Mouse (Mus musculus) kidney, embryonic 14.5 days (tissue): ENCODE measurements at regions not wholly inside any gene's neighbourhood (a gene's known extent, or its start where the extent isn't known, plus 50 kb on each side); places are given as distances from the start of the nearest gene placed in this dataset.

Experiments used
- ATAC-seq: fragments of 200-750 bp; cut with Nextera tagmentation; 2 replicates; pipeline ENCODE4 v1.8.0; 2017; ENCODE audit warnings: moderate number of reproducible peaks, mild to moderate bottlenecking, moderate TSS enrichment, moderate library complexity; ENCODE audit not compliant: low FRiP score, low TSS enrichment
- H3K27ac ChIP-seq: fragments of 300-500 bp; sonication (generic); 2 replicates; pipeline ENCODE4 v1.5.1; 2014; ENCODE audit warnings: low read depth, mild to moderate bottlenecking, low read length, moderate library complexity, mixed read lengths
- H3K27me3 ChIP-seq: fragments of 300-500 bp; sonication (generic); 2 replicates; pipeline ENCODE4 v1.6.1; 2014; ENCODE audit warnings: mild to moderate bottlenecking, low read length; ENCODE audit not compliant: control insufficient read depth, insufficient read depth
- H3K36me3 ChIP-seq: fragments of 300-500 bp; sonication (generic); 2 replicates; pipeline ENCODE4 v1.6.1; 2014; ENCODE audit warnings: low read length, mixed read lengths; ENCODE audit not compliant: control insufficient read depth, insufficient read depth
- H3K4me1 ChIP-seq: fragments of 300-500 bp; sonication (generic); 2 replicates; pipeline ENCODE4 v1.6.1; 2014; ENCODE audit warnings: low read length, mixed read lengths; ENCODE audit not compliant: control insufficient read depth, insufficient read depth
- H3K4me2 ChIP-seq: fragments of 300-500 bp; sonication (generic); replicated peaks from 2 replicates; pipeline ENCODE4 v1.6.1; 2014; ENCODE audit warnings: low read depth, mild to moderate bottlenecking, low read length
- H3K4me3 ChIP-seq: fragments of 300-500 bp; sonication (generic); 2 replicates; pipeline ENCODE4 v1.5.1; 2014; ENCODE audit warnings: mild to moderate bottlenecking, low read length
- H3K9ac ChIP-seq: fragments of 300-500 bp; sonication (generic); 2 replicates; pipeline ENCODE4 v1.6.1; 2014; ENCODE audit warnings: low read depth, mild to moderate bottlenecking, low read length, moderate library complexity
- H3K9me3 ChIP-seq: fragments of 300-500 bp; sonication (generic); 2 replicates; pipeline ENCODE4 v1.6.1; 2016; ENCODE audit warnings: low read length; ENCODE audit not compliant: control insufficient read depth
- WGBS: fragments of 180-500 bp; shearing (Covaris S2); extraction: QIAGEN DNeasy Blood & Tissue Kit; methylation state at CpG from one replicate; pipeline ENCODE4 v1.1.7; 2014; 5-methylcytosine and 5-hydroxymethylcytosine counted together

DNA sequence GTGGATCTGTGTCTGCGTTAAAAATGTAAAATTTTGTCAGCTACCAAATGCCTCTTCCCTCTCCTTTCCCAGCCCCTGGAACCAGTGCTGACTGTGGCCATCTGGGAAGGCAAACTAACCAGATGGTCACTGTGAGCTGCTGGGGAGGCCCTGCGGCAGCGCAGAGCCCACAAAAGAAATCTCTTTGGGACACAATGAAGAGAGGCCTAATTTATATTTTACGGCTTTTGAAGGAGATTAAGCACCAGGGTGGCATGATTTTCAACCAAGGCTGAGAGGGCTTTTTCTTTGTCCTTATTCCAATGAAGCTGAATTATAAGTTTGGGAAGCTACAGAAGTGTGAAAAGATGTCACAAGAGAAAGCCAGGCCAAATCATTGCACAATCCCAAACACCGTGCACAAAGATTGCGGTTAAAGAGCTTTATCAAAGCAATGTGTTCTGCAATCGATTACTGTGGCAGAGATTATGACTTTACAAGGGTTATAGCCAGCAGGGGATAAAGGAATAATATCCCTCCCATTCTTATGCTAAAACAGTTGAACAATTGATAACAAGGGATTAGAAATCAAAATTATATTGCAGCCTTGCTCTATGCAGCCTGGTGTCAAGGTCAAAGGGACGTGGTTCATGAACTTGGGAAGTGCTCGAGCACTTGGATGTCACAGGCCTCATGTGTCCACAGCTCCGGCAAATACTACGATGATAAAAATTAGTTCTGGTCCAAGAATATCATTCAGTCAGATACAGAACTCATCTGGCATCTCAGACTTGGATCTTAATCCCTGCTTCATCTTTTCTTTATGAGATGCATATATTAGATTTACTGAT, 237.6 kb downstream of the Pros1 start:
- ATAC-seq = no peak
- H3K9ac ChIP-seq = no peak overlapping the region
- H3K9me3 ChIP-seq = no peaks in the 10 kb centered on the region
- no peaks in the 10 kb centered on the region for H3K27me3 ChIP-seq
- 50% methylated on average over 11 of the region's 11 CpGs for WGBS
- no peak overlapping the region for H3K4me2 ChIP-seq
- no peaks in the 10 kb centered on the region for H3K4me1 ChIP-seq
- no peak overlapping the region for H3K4me3 ChIP-seq
- H3K36me3 ChIP-seq = no peaks in the 10 kb centered on the region
- no peak overlapping the region for H3K27ac ChIP-seq

DNA sequence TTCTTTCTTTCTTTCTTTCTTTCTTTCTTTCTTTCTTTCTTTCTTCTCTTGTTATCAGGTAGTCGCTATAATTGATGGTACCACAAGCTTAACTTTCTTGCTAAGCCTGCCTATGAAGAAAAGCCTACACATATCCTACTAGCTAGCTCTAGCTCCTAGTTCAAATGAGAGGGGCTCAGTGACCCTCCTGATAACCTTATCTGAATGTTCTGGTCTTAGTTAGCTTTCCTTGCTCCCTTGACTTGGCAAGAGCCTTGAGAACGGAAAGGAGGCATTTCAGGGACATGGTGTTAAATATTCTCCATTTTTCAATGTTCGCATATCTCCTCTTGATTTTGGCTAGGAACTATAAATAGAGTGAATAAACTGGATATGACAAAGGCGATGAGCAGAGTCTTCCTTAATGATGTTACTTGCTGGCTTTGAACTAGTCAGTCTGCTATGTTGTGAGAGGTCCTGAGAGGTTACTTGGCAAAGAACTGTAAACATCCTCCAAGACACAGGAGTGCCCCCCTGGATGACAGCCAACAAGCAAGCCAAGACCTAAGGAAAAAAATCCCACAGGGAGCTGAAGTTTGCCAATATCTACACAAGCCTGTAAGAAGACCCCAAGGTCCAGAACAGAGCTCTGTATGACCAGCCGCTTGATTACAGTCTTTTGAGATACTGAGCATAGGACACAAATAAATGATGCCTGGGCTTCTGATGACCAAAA, 240.2 kb downstream of the Pros1 start:
- no peak for ATAC-seq
- Histone ChIP-seq H3K27ac (no peak overlapping the region), H3K9ac (no peak overlapping the region), H3K9me3 (no peaks in the 10 kb centered on the region), H3K4me1 (no peaks in the 10 kb centered on the region), H3K4me2 (no peak overlapping the region), H3K36me3 (no peaks in the 10 kb centered on the region), H3K27me3 (no peaks in the 10 kb centered on the region), H3K4me3 (no peak overlapping the region)
- 77% methylated on average over 5 of the region's 5 CpGs for WGBS

DNA sequence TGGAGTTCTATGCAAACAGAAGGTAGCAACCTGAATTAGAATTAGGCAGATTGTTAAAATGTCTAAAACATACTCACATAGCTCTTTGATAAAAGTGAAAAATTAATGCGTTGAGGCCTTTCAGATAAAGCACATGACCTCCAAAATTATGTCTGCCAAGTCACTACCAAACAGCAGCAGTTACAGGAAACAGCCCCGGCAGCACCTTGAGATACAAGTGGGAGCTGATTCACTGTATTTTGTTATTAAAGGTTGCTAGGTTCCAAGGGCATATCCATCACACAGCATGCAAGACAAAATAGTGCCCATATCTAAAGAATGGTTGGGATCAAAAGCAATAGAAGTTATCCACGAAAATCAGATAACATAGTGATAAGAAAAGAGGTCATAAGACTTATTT, 248.3 kb downstream of the Pros1 start:
- ATAC-seq = no peak
- 77% methylated on average over 3 of the region's 3 CpGs for WGBS
- H3K4me1 ChIP-seq = no peaks in the 10 kb centered on the region

DNA sequence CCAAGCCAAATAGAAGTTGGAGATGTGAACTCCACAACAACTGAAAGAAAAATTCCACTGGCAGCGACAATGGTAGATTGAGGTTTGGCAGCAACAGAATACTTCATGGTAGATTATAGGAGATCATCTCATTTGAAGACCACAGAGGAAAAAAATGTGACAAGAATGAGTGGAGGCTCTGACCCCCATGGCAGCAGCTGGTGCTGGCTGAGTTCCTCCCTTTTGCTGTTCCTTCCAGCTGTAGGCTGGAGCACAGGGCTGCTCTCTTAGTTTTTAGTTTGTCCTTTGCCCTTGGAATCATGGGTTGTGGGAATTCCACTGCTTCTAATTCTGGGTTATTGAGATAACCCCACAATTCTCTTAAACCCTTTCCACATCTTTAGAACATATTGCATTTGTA, 248.8 kb downstream of the Pros1 start:
- Histone ChIP-seq H3K9me3 (no peaks in the 10 kb centered on the region), H3K4me3 (no peak overlapping the region), H3K27ac (no peak overlapping the region), H3K36me3 (no peaks in the 10 kb centered on the region), H3K27me3 (no peaks in the 10 kb centered on the region), H3K9ac (no peak overlapping the region), H3K4me1 (no peaks in the 10 kb centered on the region), H3K4me2 (no peak overlapping the region)
- ATAC-seq = no peak
- 85% methylated on average over 1 of the region's 1 CpGs for WGBS

More for the DNA sequence above, 248.3 kb downstream of the Pros1 start:
- Histone ChIP-seq H3K27me3 (no peaks in the 10 kb centered on the region), H3K27ac (no peak overlapping the region), H3K36me3 (no peaks in the 10 kb centered on the region), H3K9me3 (no peaks in the 10 kb centered on the region), H3K4me2 (no peak overlapping the region), H3K9ac (no peak overlapping the region), H3K4me3 (no peak overlapping the region)

DNA sequence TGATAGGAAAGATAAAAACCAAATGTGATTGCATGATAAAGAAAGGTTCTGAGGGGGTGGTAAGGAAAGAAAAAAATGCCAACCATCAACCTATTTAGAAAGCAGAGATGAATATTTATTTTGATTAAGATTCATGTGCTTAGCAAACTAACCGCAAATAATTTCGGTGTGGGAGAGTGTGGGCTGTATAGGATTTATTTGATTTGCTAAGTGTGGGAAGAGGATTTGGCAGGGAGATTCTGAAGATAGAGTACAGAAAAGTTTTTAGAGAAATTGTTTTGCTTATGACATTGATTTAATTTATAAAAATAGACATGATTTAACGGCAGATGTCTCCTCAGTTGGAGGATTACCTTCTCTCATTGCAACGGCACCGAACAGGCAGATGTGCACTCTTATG, 250.3 kb downstream of the Pros1 start:
- no peak overlapping the region for H3K27ac ChIP-seq
- no peaks in the 10 kb centered on the region for H3K36me3 ChIP-seq
- no peak for ATAC-seq
- WGBS = 82% methylated on average over 5 of the region's 5 CpGs
- H3K27me3 ChIP-seq = no peaks in the 10 kb centered on the region
- H3K4me1 ChIP-seq = no peaks in the 10 kb centered on the region
- H3K9me3 ChIP-seq = no peaks in the 10 kb centered on the region
- no peak overlapping the region for H3K9ac ChIP-seq
- H3K4me2 ChIP-seq = no peak overlapping the region
- H3K4me3 ChIP-seq = no peak overlapping the region

DNA sequence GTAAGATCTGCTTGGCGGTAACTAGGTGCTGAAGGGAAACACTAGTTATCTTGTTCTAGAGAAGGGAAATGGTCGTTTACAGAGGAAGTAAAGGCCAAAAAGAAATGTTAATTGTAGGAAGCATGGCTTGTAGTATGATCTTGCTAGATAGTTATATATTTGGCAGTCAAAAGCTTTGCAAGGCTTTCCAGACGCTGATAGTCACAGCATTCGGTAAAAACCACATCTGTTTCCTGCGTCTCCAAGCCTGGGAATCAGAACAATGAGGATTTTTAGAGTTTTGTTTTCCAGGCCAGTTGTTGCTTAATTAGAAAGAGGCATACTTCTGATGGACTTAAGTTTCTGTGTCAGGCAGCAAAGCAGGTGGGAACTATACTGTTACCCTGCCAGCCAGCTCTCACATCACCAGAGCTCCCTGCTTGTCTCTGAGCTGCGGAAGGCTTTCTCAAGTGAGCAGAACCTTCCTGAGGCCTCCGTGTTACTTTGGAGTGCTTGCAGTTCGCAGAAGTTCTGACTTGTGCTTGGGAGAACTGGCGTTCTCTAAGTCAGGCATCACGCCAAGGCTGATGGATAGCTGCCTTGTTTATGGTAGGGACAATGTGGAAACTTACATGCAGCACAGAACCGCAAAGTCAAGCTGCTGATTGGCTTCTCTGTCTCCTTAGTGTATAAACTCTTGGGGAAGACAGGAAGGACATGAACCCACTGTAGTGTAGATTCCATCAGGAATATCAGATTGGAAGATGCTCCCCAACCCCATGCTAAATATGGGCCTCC, 251.0 kb downstream of the Pros1 start:
- Histone ChIP-seq H3K9ac (no peak overlapping the region), H3K27ac (no peak overlapping the region), H3K4me2 (no peak overlapping the region), H3K9me3 (no peaks in the 10 kb centered on the region), H3K36me3 (no peaks in the 10 kb centered on the region), H3K27me3 (no peaks in the 10 kb centered on the region), H3K4me3 (no peak overlapping the region), H3K4me1 (no peaks in the 10 kb centered on the region)
- WGBS = 72% methylated on average over 11 of the region's 11 CpGs
- ATAC-seq = no peak

- Histone ChIP-seq H3K4me3 (no peak overlapping the region), H3K4me2 (no peak overlapping the region), H3K9ac (no peak overlapping the region), H3K9me3 (no peaks in the 10 kb centered on the region), H3K27ac (no peak overlapping the region), H3K36me3 (no peaks in the 10 kb centered on the region), H3K27me3 (no peaks in the 10 kb centered on the region), H3K4me1 (no peaks in the 10 kb centered on the region)
- 87% methylated on average over 2 of the region's 2 CpGs for WGBS
- no peak for ATAC-seq
Measured at GRCm38 (mm10) chr16:63116456-63116855, 262.3 kb downstream of the Pros1 start.

- H3K27me3 ChIP-seq = no peaks in the 10 kb centered on the region
- no peak overlapping the region for H3K9ac ChIP-seq
- H3K27ac ChIP-seq = no peak overlapping the region
- no peaks in the 10 kb centered on the region for H3K9me3 ChIP-seq
- WGBS = 85% methylated on average over 7 of the region's 7 CpGs
- no peak overlapping the region for H3K4me2 ChIP-seq
- no peak overlapping the region for H3K4me3 ChIP-seq
- no peaks in the 10 kb centered on the region for H3K4me1 ChIP-seq
- ATAC-seq = no peak
- H3K36me3 ChIP-seq = no peaks in the 10 kb centered on the region
Measured at GRCm38 (mm10) chr16:63118721-63119120, 264.6 kb downstream of the Pros1 start.

DNA sequence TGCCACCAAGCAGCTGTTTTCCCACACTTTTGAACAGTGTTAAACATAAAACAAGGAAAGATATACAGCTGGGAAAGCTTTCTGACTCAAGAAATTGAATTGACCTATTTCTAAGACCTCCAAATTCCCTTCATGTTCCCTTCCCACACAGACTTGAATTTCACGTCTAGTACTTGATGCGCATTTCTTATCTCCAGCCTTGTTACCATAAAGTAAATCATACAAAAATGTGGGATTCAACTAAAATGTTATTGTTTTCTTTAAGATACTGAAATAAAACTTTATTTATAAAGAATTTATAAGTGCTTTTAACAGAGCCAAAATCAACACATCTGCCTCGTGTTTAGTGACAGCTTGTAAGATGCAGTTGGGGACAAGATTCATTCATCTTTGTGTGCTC, 289.7 kb downstream of the Pros1 start:
- WGBS = 56% methylated on average over 3 of the region's 3 CpGs
- no peaks in the 10 kb centered on the region for H3K36me3 ChIP-seq
- no peaks in the 10 kb centered on the region for H3K4me1 ChIP-seq
- H3K9ac ChIP-seq = no peak overlapping the region
- H3K4me2 ChIP-seq = no peak overlapping the region
- H3K9me3 ChIP-seq = no peaks in the 10 kb centered on the region
- H3K27me3 ChIP-seq = no peaks in the 10 kb centered on the region
- no peak overlapping the region for H3K4me3 ChIP-seq
- no peak overlapping the region for H3K27ac ChIP-seq
- 0 out of 2 replicates have a peak, but pooled peaks have one; percentile 20 for ATAC-seq
